In genomic region chr2:157530056-157530955, GRCm38 (mm10) we compare ENCODE assay signal across 14 mouse cellular contexts. TPM values are rescaled to one million over a fixed set of nuclear protein-coding genes. Genes with fewer than 3 reads are reported as not detected.
DNase-seq lines count a peak whose midpoint lies in the region; ATAC-seq and TF ChIP-seq lines count a peak whose summit lies in the region.
"Had no signal": no experiment of that assay in that cellular context is flagged by ENCODE, and none has a peak within 500 bp of the region (broad histone marks: within the 10 kb centered on the region; RNA-seq: fewer than 3 reads in every experiment).

No protein-coding gene starts in this region.

- no peak for ATAC-seq in hindbrain, embryonic 11.5 days (ENCODE audit: low FRiP score)
- no peak for ATAC-seq in midbrain, embryonic 15.5 days (replicated peaks)
- ATAC-seq: activated CD4-positive, CD25-positive, alpha-beta regulatory T cell, adult 4 months had no signal

- peak in 1 of 2 experiments; percentile 67 for DNase-seq in layer of hippocampus, adult 2 months (ENCODE audit: low spot score in 2 of 2)
- DNase-seq in layer of hippocampus, adult 9-10 months (ENCODE audit: low spot score), result no peak
- peak; percentile 82 for DNase-seq in brain, embryonic 14.5 days (ENCODE audit: low read depth)
- no peak for DNase-seq in hindbrain, embryonic 11.5 days (ENCODE audit: low spot score)
- DNase-seq in urinary bladder, adult 2 months (ENCODE audit: low spot score), result no peak
- no peak for DNase-seq in Muller cell, postnatal 12 days (ENCODE audit: inconsistent ontology term)
- DNase-seq in lung, postnatal 36 days, result no peak
- DNase-seq: cerebellum, adult 9-10 months; kidney, postnatal 25 days had no signal

- H3K4me2 ChIP-seq in hindbrain, embryonic 11.5 days (replicated peaks; ENCODE audit: low read depth, low read length), result no peak overlapping the region
- no peak overlapping the region for H3K4me2 ChIP-seq in midbrain, embryonic 15.5 days
- H3K4me2 ChIP-seq: liver, embryonic 15.5 days had no signal

- no peak overlapping the region for H3K9ac ChIP-seq in hindbrain, embryonic 11.5 days (ENCODE audit: low read depth, low read length)
- H3K9ac ChIP-seq in midbrain, embryonic 15.5 days, result no peak overlapping the region
- H3K9ac ChIP-seq: liver, embryonic 15.5 days had no signal

- no peaks in the 10 kb centered on the region for H3K27me3 ChIP-seq in hindbrain, embryonic 11.5 days (ENCODE audit: control insufficient read depth, insufficient read depth, low read length)
- no peaks in the 10 kb centered on the region for H3K27me3 ChIP-seq in midbrain, embryonic 15.5 days (replicated peaks)

- no peak for TF ChIP-seq CTCF in layer of hippocampus, adult 2 months (conservative IDR thresholded peaks at IDR 0.05)
- no peak for TF ChIP-seq CTCF in brain, embryonic 14.5 days (IDR thresholded peaks at IDR 0.05; ENCODE audit: borderline replicate concordance, extremely low read depth, insufficient read depth, insufficient read length)

- H3K4me1 ChIP-seq in hindbrain, embryonic 11.5 days (replicated peaks; ENCODE audit: control insufficient read depth, insufficient read depth, low read length), result peaks cover 11% of the 10 kb centered on the region
- H3K4me1 ChIP-seq in midbrain, embryonic 15.5 days, result peaks cover 61% of the 10 kb centered on the region
- H3K4me1 ChIP-seq: liver, embryonic 15.5 days had no signal

- H3K4me3 ChIP-seq in layer of hippocampus, adult 2 months, result no peak overlapping the region
- H3K4me3 ChIP-seq in hindbrain, embryonic 11.5 days (ENCODE audit: low read depth, low read length), result no peak overlapping the region
- no peak overlapping the region for H3K4me3 ChIP-seq in midbrain, embryonic 15.5 days
- H3K4me3 ChIP-seq: liver, embryonic 15.5 days had no signal

- no peaks in the 10 kb centered on the region for H3K9me3 ChIP-seq in hindbrain, embryonic 11.5 days (ENCODE audit: control insufficient read depth, low read length)
- no peaks in the 10 kb centered on the region for H3K9me3 ChIP-seq in midbrain, embryonic 15.5 days
- H3K9me3 ChIP-seq: liver, embryonic 15.5 days had no signal

- TF ChIP-seq POLR2A in brain, embryonic 14.5 days (IDR thresholded peaks at IDR 0.05; ENCODE audit: borderline replicate concordance, extremely low read depth, insufficient read depth, insufficient read length, poor library complexity, severe bottlenecking), result no peak

- H3K27ac ChIP-seq in layer of hippocampus, adult 2 months, result peak overlapping the region; percentile 75
- 0 out of 2 replicates have a peak overlapping the region, but pooled peaks have one; percentile 4 for H3K27ac ChIP-seq in hindbrain, embryonic 11.5 days (ENCODE audit: low read depth, low read length)
- peak overlapping the region; percentile 79 for H3K27ac ChIP-seq in midbrain, embryonic 15.5 days
- H3K27ac ChIP-seq: liver, embryonic 15.5 days had no signal

- WGBS in hindbrain, embryonic 11.5 days, result 60% methylated on average over 13 of the region's 13 CpGs
- 54% methylated on average over 13 of the region's 13 CpGs for WGBS in midbrain, embryonic 15.5 days

- H3K36me3 ChIP-seq in hindbrain, embryonic 11.5 days (ENCODE audit: control insufficient read depth, insufficient read depth, low read length), result no peaks in the 10 kb centered on the region
- no peaks in the 10 kb centered on the region for H3K36me3 ChIP-seq in midbrain, embryonic 15.5 days (replicated peaks)
- H3K36me3 ChIP-seq: liver, embryonic 15.5 days had no signal

RNA-seq across cellular contexts. Expression of gene Nnat, which starts 29.6 kb away (rescaled TPM):
- total RNA-seq in layer of hippocampus, adult 2 months (2021), result 100 to 1,000 TPM; 437 to 558 TPM
- 8,068 and 9,838 TPM in 2 replicates for polyA plus RNA-seq in brain, embryonic 14.5 days (2012; rRNA removed)
- 1,515 and 1,745 TPM in 2 replicates for polyA plus RNA-seq in hindbrain, embryonic 11.5 days (2014; fragmentation: Nextera tagmentation; extraction: Ambion mirVana)
- polyA plus RNA-seq in midbrain, embryonic 15.5 days (2015; fragmentation: Nextera tagmentation; extraction: Ambion mirVana), result 10,539 and 10,900 TPM in 2 replicates
- polyA plus RNA-seq in urinary bladder, adult 2 months (2012; rRNA removed), result 7.4 and 28.8 TPM in 2 replicates
- total RNA-seq: granulocyte monocyte progenitor cell, adult 5-6 weeks; megakaryocyte progenitor cell, adult 5-6 weeks had no signal

RNA-seq across cellular contexts. Expression of gene Blcap, which starts 40.8 kb away (rescaled TPM):
- total RNA-seq in layer of hippocampus, adult 2 months (2021), result 100 to 1,000 TPM; 131 to 139 TPM
- 225 and 231 TPM in 2 replicates for polyA plus RNA-seq in brain, embryonic 14.5 days (2012; rRNA removed)
- polyA plus RNA-seq in hindbrain, embryonic 11.5 days (2014; fragmentation: Nextera tagmentation; extraction: Ambion mirVana), result 117 and 118 TPM in 2 replicates
- 332 and 336 TPM in 2 replicates for polyA plus RNA-seq in midbrain, embryonic 15.5 days (2015; fragmentation: Nextera tagmentation; extraction: Ambion mirVana)
- polyA plus RNA-seq in urinary bladder, adult 2 months (2012; rRNA removed), result 58.7 and 61.9 TPM in 2 replicates

Comparison
In these comparisons a context has a peak if more than half of its experiments do, and no peak if none do; other contexts are left out.
1. H3K27ac ChIP-seq: peak in every context shown above with its lines; median percentile 79 in midbrain, embryonic 15.5 days; 75 in layer of hippocampus, adult 2 months; 4 in hindbrain, embryonic 11.5 days.
2. RNA of gene Nnat, which starts 29.6 kb away (polyA plus RNA-seq): 10,539 to 10,900 TPM in midbrain, embryonic 15.5 days, 8,068 to 9,838 TPM in brain, embryonic 14.5 days and 1,515 to 1,745 TPM in hindbrain, embryonic 11.5 days; 7.4 to 28.8 TPM in urinary bladder, adult 2 months; every median in the first group is over 10 times any median in the second.